Mouse (Mus musculus) kidney, postnatal 25 days (tissue): ENCODE data around the gene Snap25.

Experiments
- DNase-seq, 2 experiments: peaks; one replicate each; pipeline ENCODE4 v3.0.0; 2021; ENCODE audit warnings: mixed read lengths in 2 of 2

The Snap25 gene

DNA sequence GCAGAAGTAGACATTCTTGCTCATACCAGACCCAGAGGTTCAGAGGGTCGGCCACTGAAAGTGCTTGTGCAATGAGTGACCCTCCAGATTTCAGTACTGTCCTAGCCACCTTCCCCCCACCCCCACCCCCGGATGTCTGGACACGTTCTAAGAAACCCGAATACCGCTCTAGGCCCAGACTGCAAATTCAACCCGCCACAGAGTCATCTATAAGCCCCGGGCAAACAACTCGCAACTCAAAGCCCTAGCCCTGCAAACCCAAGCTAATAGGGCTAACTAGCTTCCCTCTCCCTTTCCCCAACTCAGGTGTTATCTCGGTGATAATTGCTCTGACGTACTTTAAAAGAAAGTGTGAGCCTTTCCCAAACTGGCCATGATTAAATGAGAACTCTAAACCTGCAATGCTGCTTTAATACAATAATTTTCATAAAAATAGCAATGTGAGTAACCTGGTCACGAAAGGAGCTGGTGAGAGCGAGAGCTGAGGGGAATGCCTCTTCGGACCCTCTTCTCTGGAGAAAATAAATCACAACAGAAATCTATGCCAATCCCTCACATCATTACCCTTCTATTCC is 725 bp upstream of the Snap25 start:
- no peak for DNase-seq

- peak; percentile 84 to 86 for DNase-seq
Observed at GRCm38 (mm10) chr2:136714008-136714411, 757 bp downstream of the Snap25 start.

DNA sequence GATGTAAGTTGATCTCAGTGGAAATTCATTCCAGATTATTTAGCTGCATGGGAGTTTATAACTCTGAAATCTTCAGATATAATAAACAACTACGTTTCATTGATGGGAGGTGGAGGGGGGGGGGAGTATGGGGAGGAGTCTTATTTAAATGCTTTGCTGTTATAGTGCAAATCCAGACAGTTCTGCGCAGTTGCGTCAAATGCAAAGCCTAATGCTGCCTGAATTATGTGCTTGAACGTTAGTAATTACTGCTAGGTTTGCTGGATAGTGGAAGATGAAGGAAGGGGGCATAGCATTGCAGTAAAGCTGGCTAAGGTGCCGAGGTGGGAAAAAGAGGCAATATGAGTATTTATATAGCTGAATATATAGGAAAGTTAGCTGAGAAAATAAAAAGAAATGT is 2.3 kb downstream of the Snap25 start:
- no peak for DNase-seq

DNA sequence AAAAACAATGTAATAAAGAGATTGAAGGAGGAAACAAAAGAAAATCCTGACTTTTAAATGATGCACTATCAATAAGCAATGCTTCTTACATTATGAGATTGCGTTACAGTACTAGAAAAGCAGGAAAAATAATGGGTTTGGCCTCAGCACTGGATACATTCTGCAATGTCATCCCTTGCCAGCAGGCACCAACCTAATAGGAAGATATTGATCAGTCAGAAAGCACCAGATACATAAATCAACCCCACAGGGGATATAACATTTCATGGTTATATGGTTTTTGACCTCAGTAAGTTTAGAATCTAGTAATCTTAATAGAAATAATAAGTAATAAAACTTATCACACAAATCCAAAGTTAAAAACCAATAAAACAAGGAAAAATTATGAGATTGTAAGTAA is 3.1 kb downstream of the Snap25 start:
- DNase-seq: no peak

- DNase-seq: peak in 1 of 2 experiments; percentile 37
Observed at GRCm38 (mm10) chr2:136720235-136720634, 7.0 kb downstream of the Snap25 start.

- no peak for DNase-seq
Observed at GRCm38 (mm10) chr2:136738260-136738659, 25.0 kb downstream of the Snap25 start.

DNA sequence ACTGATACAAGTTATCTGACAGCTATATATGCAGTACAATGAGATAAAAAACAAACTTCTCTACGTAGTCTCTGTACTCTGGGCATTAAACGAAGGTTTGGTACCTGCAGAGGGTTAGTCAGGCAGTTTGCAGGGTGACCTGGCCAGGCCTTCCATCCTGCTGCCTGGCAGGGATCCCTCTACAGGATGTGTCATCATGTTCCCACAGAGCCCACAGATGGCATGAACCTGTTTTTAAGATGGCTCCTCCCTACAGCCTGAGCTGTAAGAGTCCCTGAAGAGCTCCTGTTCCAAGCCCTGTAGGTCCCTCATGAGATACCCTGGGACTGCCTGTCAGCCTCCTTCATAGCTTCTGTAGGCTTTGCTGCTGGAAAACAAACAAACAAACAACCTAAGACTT is 29.0 kb downstream of the Snap25 start:
- DNase-seq: no peak

DNA sequence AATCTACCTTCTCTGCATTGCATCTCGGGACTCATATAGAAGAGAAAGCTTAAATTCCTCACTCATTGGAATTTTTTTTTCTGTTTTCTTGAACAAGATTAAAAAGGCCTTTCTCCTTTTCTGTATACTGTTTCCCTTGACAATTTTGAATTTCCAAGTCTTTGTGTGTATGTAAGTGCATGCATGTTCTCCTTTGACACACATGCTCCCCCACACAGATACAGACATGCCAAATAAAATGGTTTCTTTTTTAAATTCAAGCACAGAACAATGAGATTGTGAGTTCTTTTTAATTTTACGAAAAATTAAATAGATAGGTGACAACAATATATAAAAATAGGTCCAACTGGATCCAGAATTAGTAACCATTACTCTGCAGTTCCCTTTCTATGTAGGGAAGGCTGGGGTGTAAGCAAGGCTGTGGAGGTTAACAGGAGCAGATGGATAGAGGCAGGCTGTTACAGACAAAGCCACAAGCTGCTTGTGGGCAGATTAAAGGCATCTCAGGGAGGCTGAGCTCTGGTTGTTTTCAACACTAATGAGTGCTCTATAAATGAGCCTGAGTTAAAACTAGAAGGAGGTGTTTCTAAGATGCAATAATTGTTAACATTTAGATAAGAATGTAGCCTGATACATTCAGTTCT is 31.6 kb downstream of the Snap25 start:
- DNase-seq: no peak

GRCm38 (mm10) chr2:136745327-136745994 is 32.2 kb downstream of the Snap25 start:
- no peak for DNase-seq

- no peak for DNase-seq
Observed at GRCm38 (mm10) chr2:136753682-136754081, 40.4 kb downstream of the Snap25 start.

DNA sequence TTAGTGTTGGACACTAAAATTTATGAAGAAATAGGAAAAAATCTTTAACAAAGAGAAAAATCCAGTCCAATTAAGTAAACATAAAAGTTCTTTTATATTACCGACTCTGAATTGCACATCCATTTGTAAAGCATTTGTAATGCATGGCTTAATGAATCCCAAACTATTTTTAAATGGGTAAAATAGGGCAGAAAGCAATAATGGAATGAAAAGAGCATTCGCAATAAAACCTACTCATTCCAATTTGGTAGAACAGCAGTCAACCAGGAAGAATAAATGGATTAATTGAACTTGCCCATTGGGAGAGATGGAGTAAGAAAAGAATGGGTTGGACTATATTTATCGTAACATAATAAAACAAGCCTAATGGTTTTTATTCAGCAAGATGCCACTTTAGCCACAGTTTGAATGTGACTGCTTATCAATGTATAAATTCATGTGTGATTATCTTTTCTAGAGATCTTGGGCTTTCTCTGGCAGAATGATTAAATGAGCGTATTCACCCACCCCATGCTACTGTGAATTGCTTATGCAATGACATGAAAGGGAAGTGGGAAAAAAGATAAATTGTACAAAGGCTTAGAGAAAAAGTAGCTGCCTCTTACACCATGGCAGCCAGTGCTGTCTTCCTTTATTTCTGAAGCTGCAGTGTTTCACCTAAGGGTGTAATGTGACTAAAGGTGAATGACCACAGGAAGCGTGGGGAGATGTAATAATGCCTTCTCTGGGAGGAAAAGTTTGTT is 45.7 kb downstream of the Snap25 start:
- DNase-seq: no peak

DNA sequence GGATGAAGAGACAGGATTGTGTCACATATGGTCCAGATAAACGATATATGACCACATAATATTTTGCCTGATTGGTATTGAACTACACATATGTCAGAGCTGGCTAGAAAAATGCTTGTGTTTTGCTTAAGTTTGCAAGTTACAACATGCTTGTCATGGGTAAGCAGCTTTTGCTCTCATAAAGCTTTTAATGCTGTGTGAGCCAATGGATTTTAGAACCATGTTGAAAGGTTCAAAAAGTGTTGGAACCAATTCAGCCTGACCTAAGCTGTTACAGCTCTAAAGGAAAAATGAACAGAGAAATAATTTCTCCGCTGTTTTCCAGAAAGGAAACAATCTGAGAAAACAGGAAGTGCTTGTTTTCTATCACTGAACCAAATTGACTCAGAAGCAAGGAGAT is 64.9 kb downstream of the Snap25 start:
- DNase-seq: no peak

GRCm38 (mm10) chr2:136778674-136779073 is 65.4 kb downstream of the Snap25 start:
- no peak for DNase-seq

DNA sequence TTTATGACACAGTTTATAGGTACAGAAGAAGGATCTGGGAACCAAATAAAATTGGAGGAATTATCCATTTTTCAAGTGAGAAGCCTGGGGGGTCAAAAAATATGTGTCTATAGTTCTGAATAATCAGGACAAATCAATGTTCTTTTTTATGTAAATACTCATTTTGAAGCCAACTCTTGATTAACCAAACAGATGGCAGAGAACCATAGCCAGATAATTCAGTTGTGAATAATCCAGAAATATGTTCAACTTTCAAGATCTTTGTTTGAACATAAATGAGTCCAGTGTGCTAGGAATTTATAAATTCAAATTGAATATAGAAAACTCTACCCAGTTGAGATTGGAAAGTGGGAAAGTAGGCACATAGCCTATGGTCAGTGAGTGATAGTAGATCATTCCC is 67.0 kb downstream of the Snap25 start:
- DNase-seq: no peak

DNA sequence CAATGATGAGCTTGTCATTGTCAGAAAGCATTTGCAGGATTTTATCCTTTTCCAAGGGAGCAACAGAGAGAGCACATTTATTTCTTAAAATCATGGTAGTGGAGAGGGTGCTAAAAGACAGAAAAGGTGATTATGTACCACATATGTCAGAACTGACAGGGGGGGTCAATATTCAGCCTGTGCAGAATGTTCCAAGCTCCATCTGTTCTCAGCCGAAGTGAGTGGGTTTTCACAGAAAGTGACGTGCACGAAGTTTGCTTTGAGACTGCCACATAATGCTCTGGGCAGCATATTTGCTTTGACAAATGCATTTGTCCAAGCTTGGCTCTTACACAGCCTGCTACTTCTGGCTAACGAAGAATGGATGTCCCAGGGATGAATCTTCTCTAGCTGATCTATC is 71.1 kb downstream of the Snap25 start:
- DNase-seq: no peak

- no peak for DNase-seq
Observed at GRCm38 (mm10) chr2:136788379-136788778, 75.1 kb downstream of the Snap25 start.

DNA sequence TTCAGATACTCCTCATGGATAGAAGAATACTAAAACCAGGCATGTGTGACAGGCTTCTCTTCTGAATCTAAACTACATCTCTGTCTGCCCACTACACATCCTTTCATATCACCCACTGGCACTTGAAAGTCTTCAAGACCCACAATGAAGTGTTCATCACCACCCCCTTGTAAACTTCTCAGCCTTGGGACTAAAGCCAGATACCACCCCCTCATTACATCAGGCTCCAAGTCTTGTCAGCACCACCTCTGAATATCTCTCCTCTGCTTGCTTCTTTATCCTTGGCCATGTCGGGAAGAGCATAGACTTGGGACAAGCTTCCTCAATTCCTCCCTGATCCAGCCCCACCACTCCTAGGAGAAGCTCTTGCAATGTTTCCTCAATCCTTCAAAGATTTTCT is 83.3 kb downstream of the Snap25 start:
- no peak for DNase-seq

DNA sequence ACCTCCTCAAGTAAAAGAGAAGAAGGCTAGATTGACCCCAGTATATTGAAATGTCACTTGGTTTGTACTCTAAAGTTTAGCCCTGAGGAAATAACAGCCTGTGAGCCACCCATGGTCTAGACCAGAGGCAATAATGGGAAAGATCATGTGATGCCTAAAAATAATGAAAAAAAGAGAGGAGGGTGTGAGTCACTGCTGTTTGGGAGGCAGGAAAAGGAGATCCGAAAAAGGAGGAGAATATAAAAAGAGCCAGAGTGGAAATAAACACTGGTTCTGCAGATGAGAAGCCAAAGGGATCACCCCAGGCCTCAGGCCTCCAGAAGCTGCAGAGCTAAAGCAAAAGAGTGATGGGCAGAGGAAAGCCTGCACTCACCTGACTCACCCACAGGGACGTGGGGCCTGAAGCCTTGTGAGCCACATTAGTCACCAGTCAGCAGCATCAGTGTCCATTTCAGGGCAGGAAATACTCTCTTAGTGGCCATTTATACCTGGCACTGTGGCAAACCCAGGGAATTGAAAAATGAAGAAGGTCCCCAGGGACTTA is 85.7 kb downstream of the Snap25 start:
- DNase-seq: no peak

GRCm38 (mm10) chr2:136801102-136801501 is 87.8 kb downstream of the Snap25 start:
- no peak for DNase-seq

DNA sequence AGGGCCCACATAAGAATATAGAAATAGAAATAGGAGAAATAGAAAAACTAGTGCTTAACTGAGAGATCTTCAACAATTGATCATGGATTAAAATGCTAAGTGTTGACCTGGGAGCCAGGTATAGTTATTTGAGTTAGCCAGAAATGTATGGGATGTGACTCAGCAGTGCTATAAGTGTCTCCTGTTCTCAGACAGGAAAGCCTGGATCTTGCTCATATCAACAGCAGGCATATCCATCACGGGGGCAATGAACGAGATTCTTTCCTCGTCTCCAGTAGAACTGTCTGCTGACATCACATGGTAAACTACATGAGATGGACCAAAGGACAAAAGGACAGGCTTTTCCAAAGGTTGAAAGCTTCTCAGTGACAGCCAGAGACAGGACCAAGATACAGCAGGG is 88.8 kb downstream of the Snap25 start:
- DNase-seq: no peak

- no peak for DNase-seq
Observed at GRCm38 (mm10) chr2:136803142-136803541, 89.9 kb downstream of the Snap25 start.

GRCm38 (mm10) chr2:136807992-136808726 is 94.9 kb downstream of the Snap25 start:
- no peak for DNase-seq

GRCm38 (mm10) chr2:136811331-136811730 is 98.1 kb downstream of the Snap25 start:
- no peak for DNase-seq
